Mouse (Mus musculus) neural tube, embryonic 15.5 days (tissue): ENCODE measurements around the gene Tshb. TPM values are rescaled to one million over a fixed set of nuclear protein-coding genes. Genes with fewer than 3 reads are reported as not detected.

ENCODE experiments used
- ATAC-seq: fragments of 200-750 bp; cut with Nextera tagmentation; 2 replicates; pipeline ENCODE4 v1.8.0; 2017; ENCODE audit warnings: mild to moderate bottlenecking, moderate TSS enrichment, moderate library complexity; ENCODE audit not compliant: low FRiP score
- H3K27ac ChIP-seq: fragments of 300-500 bp; sonication (generic); replicated peaks from 2 replicates; pipeline ENCODE4 v1.5.1; 2015; ENCODE audit warnings: mild to moderate bottlenecking, inconsistent platforms
- H3K27me3 ChIP-seq: fragments of 300-500 bp; sonication (generic); replicated peaks from 2 replicates; pipeline ENCODE4 v1.6.1; 2015; ENCODE audit warnings: inconsistent platforms
- H3K36me3 ChIP-seq: fragments of 300-500 bp; sonication (generic); 2 replicates; pipeline ENCODE4 v1.6.1; 2015; ENCODE audit warnings: inconsistent platforms
- H3K4me1 ChIP-seq: fragments of 300-500 bp; sonication (generic); 2 replicates; pipeline ENCODE4 v1.6.1; 2015; ENCODE audit warnings: inconsistent platforms
- H3K4me2 ChIP-seq: fragments of 300-500 bp; sonication (generic); 2 replicates; pipeline ENCODE4 v1.6.1; 2015; ENCODE audit warnings: inconsistent platforms, mild to moderate bottlenecking, moderate library complexity
- H3K4me3 ChIP-seq: fragments of 300-500 bp; sonication (generic); replicated peaks from 2 replicates; pipeline ENCODE4 v1.5.1; 2015; ENCODE audit warnings: mild to moderate bottlenecking, inconsistent platforms
- H3K9ac ChIP-seq: fragments of 300-500 bp; sonication (generic); replicated peaks from 2 replicates; pipeline ENCODE4 v1.6.1; 2015; ENCODE audit warnings: mild to moderate bottlenecking, inconsistent platforms
- H3K9me3 ChIP-seq: fragments of 300-500 bp; sonication (generic); replicated peaks from 2 replicates; pipeline ENCODE4 v1.6.1; 2016; ENCODE audit warnings: inconsistent platforms
- WGBS: fragments of 180-500 bp; shearing (Covaris S2); methylation state at CpG from one replicate; pipeline ENCODE4 v1.1.7; 2015; ENCODE audit warnings: mixed read lengths; 5-methylcytosine and 5-hydroxymethylcytosine counted together
- polyA plus RNA-seq: library from polyadenylated mRNA; unstranded; fragments of >200 nt; fragmentation: Nextera tagmentation; extraction: Ambion mirVana; gene quantifications from 2 replicates; pipeline ENCODE4 v1.2.1, GENCODE M21; 2015

Gene Tshb
- polyA plus RNA-seq, 1 experiment from 2014 or later, result 0.17 TPM

- Histone ChIP-seq H3K27me3 (no peaks in the 10 kb centered on the region), H3K9me3 (no peaks in the 10 kb centered on the region), H3K9ac (no peak overlapping the region), H3K4me1 (no peaks in the 10 kb centered on the region), H3K36me3 (peaks cover 5% of the 10 kb centered on the region; the same call in 1 of the 2 replicates), H3K4me2 (no peak overlapping the region), H3K4me3 (no peak overlapping the region), H3K27ac (no peak overlapping the region)
- 97% methylated on average over 3 of the region's 3 CpGs for WGBS
- ATAC-seq, result no peak
These were observed 31.0 kb downstream of the Tshb start for GRCm38 (mm10) chr3:102751536-102751935.

- Histone ChIP-seq H3K36me3 (peaks cover 5% of the 10 kb centered on the region; the same call in 1 of the 2 replicates), H3K9me3 (no peaks in the 10 kb centered on the region), H3K27me3 (no peaks in the 10 kb centered on the region), H3K4me2 (no peak overlapping the region), H3K4me3 (no peak overlapping the region), H3K27ac (no peak overlapping the region), H3K9ac (no peak overlapping the region), H3K4me1 (no peaks in the 10 kb centered on the region)
- no peak for ATAC-seq
- WGBS, result 92% methylated on average over 5 of the region's 5 CpGs
These were observed 31.4 kb downstream of the Tshb start for GRCm38 (mm10) chr3:102751136-102751535.

GRCm38 (mm10) chr3:102748686-102749085 lies 33.8 kb downstream of the Tshb start:
- no peak overlapping the region for H3K4me3 ChIP-seq
- ATAC-seq, result no peak
- WGBS, result 88% methylated on average over 5 of the region's 5 CpGs
- H3K4me1 ChIP-seq, result 0 out of 2 replicates have a peak, but pooled peaks cover 4% of the 10 kb centered on the region
- H3K36me3 ChIP-seq, result peaks cover 5% of the 10 kb centered on the region; the same call in 1 of the 2 replicates
- H3K9ac ChIP-seq, result no peak overlapping the region
- H3K27me3 ChIP-seq, result no peaks in the 10 kb centered on the region
- no peak overlapping the region for H3K4me2 ChIP-seq
- no peak overlapping the region for H3K27ac ChIP-seq
- no peaks in the 10 kb centered on the region for H3K9me3 ChIP-seq

GRCm38 (mm10) chr3:102748038-102748437 lies 34.5 kb downstream of the Tshb start:
- WGBS, result 83% methylated on average over 3 of the region's 3 CpGs
- ATAC-seq, result no peak
- no peak overlapping the region for H3K27ac ChIP-seq
- no peaks in the 10 kb centered on the region for H3K27me3 ChIP-seq
- H3K9me3 ChIP-seq, result no peaks in the 10 kb centered on the region
- no peak overlapping the region for H3K4me2 ChIP-seq
- H3K4me1 ChIP-seq, result 0 out of 2 replicates have a peak, but pooled peaks cover 4% of the 10 kb centered on the region
- H3K4me3 ChIP-seq, result no peak overlapping the region
- peaks cover 5% of the 10 kb centered on the region; the same call in 1 of the 2 replicates for H3K36me3 ChIP-seq
- no peak overlapping the region for H3K9ac ChIP-seq

GRCm38 (mm10) chr3:102746174-102746573 lies 36.3 kb downstream of the Tshb start:
- ATAC-seq, result no peak
- Histone ChIP-seq H3K36me3 (peaks cover 5% of the 10 kb centered on the region; the same call in 1 of the 2 replicates), H3K4me1 (0 out of 2 replicates have a peak, but pooled peaks cover 4% of the 10 kb centered on the region), H3K27ac (no peak overlapping the region), H3K27me3 (no peaks in the 10 kb centered on the region), H3K4me2 (no peak overlapping the region), H3K9ac (no peak overlapping the region), H3K9me3 (no peaks in the 10 kb centered on the region), H3K4me3 (no peak overlapping the region)
- WGBS, result 85% methylated on average over 4 of the region's 4 CpGs

GRCm38 (mm10) chr3:102744657-102745056 lies 37.9 kb downstream of the Tshb start:
- H3K9me3 ChIP-seq, result no peaks in the 10 kb centered on the region
- H3K9ac ChIP-seq, result no peak overlapping the region
- WGBS, result 59% methylated on average over 5 of the region's 5 CpGs
- no peaks in the 10 kb centered on the region for H3K36me3 ChIP-seq
- no peaks in the 10 kb centered on the region for H3K27me3 ChIP-seq
- no peak overlapping the region for H3K4me3 ChIP-seq
- no peak overlapping the region for H3K4me2 ChIP-seq
- no peak overlapping the region for H3K27ac ChIP-seq
- peak; percentile 18; the same call in 1 of the 2 replicates for ATAC-seq
- 0 out of 2 replicates have a peak, but pooled peaks cover 4% of the 10 kb centered on the region for H3K4me1 ChIP-seq

GRCm38 (mm10) chr3:102743781-102744471 lies 38.6 kb downstream of the Tshb start:
- no peak overlapping the region for H3K27ac ChIP-seq
- H3K27me3 ChIP-seq, result no peaks in the 10 kb centered on the region
- no peak overlapping the region for H3K9ac ChIP-seq
- no peak overlapping the region for H3K4me3 ChIP-seq
- H3K4me2 ChIP-seq, result no peak overlapping the region
- 0 out of 2 replicates have a peak, but pooled peaks cover 4% of the 10 kb centered on the region for H3K4me1 ChIP-seq
- 75% methylated on average over 9 of the region's 9 CpGs for WGBS
- H3K36me3 ChIP-seq, result no peaks in the 10 kb centered on the region
- ATAC-seq, result no peak
- H3K9me3 ChIP-seq, result no peaks in the 10 kb centered on the region

- ATAC-seq, result no peak
- Histone ChIP-seq H3K9ac (no peak overlapping the region), H3K4me3 (no peak overlapping the region), H3K4me2 (no peak overlapping the region), H3K27ac (no peak overlapping the region), H3K4me1 (0 out of 2 replicates have a peak, but pooled peaks cover 9% of the 10 kb centered on the region), H3K36me3 (no peaks in the 10 kb centered on the region), H3K27me3 (no peaks in the 10 kb centered on the region), H3K9me3 (no peaks in the 10 kb centered on the region)
- 63% methylated on average over 4 of the region's 4 CpGs for WGBS
These were observed 39.3 kb downstream of the Tshb start for GRCm38 (mm10) chr3:102743202-102743601.

- no peak overlapping the region for H3K4me2 ChIP-seq
- ATAC-seq, result no peak
- 83% methylated on average over 4 of the region's 4 CpGs for WGBS
- no peaks in the 10 kb centered on the region for H3K36me3 ChIP-seq
- H3K4me1 ChIP-seq, result 0 out of 2 replicates have a peak, but pooled peaks cover 12% of the 10 kb centered on the region
- no peaks in the 10 kb centered on the region for H3K9me3 ChIP-seq
- no peak overlapping the region for H3K4me3 ChIP-seq
- H3K27me3 ChIP-seq, result no peaks in the 10 kb centered on the region
- H3K9ac ChIP-seq, result no peak overlapping the region
- no peak overlapping the region for H3K27ac ChIP-seq
These were observed 39.8 kb downstream of the Tshb start for GRCm38 (mm10) chr3:102742725-102743124.

- no peak for ATAC-seq
- no peak overlapping the region for H3K4me3 ChIP-seq
- H3K9me3 ChIP-seq, result no peaks in the 10 kb centered on the region
- H3K4me2 ChIP-seq, result no peak overlapping the region
- 69% methylated on average over 6 of the region's 6 CpGs for WGBS
- H3K36me3 ChIP-seq, result no peaks in the 10 kb centered on the region
- peaks cover 33% of the 10 kb centered on the region for H3K4me1 ChIP-seq
- no peak overlapping the region for H3K9ac ChIP-seq
- H3K27ac ChIP-seq, result no peak overlapping the region
- H3K27me3 ChIP-seq, result no peaks in the 10 kb centered on the region
These were observed 43.6 kb downstream of the Tshb start for GRCm38 (mm10) chr3:102738926-102739325.

- no peak for ATAC-seq
- Histone ChIP-seq H3K4me2 (no peak overlapping the region), H3K4me3 (no peak overlapping the region), H3K27me3 (no peaks in the 10 kb centered on the region), H3K9me3 (no peaks in the 10 kb centered on the region), H3K27ac (0 out of 2 replicates have a peak overlapping the region, but pooled peaks have one; percentile 6), H3K36me3 (no peaks in the 10 kb centered on the region), H3K9ac (no peak overlapping the region), H3K4me1 (peaks cover 35% of the 10 kb centered on the region)
- WGBS, result 85% methylated on average over 10 of the region's 10 CpGs
These were observed 44.2 kb downstream of the Tshb start for GRCm38 (mm10) chr3:102738161-102738901.

GRCm38 (mm10) chr3:102737106-102737505 lies 45.4 kb downstream of the Tshb start:
- no peak overlapping the region for H3K9ac ChIP-seq
- no peaks in the 10 kb centered on the region for H3K36me3 ChIP-seq
- no peaks in the 10 kb centered on the region for H3K27me3 ChIP-seq
- 85% methylated on average over 6 of the region's 6 CpGs for WGBS
- 0 out of 2 replicates have a peak overlapping the region, but pooled peaks have one; percentile 0 for H3K4me2 ChIP-seq
- H3K4me1 ChIP-seq, result peaks cover 35% of the 10 kb centered on the region
- ATAC-seq, result no peak
- no peak overlapping the region for H3K4me3 ChIP-seq
- H3K27ac ChIP-seq, result no peak overlapping the region
- H3K9me3 ChIP-seq, result no peaks in the 10 kb centered on the region
